Mouse (Mus musculus) CD4-positive, CD25-positive, alpha-beta regulatory T cell, adult 2 months (primary cell): ENCODE data around the gene Drg2.
"Not testable (repeated sequence)": the region's sequence is repeated elsewhere in the genome, so short reads cannot be mapped to it uniquely, and the experiment has no call there.

Experiments
- DNase-seq: peaks from one replicate; pipeline ENCODE4 v3.0.0-alpha.2; 2012; ENCODE audit warnings: low read depth, low spot score

Drg2 gene

GRCm38 (mm10) chr11:60454080-60454744 lies at the start of gene Drg2:
TSS of gene Drg2 (plus strand) at chr11:60454591.
- peak; percentile 93 for DNase-seq

GRCm38 (mm10) chr11:60406606-60407005 lies 47.8 kb upstream of the Drg2 start:
- DNase-seq, result no peak

- DNase-seq, result peak; percentile 84
These were observed 42.2 kb upstream of the Drg2 start for GRCm38 (mm10) chr11:60412173-60412572.

GRCm38 (mm10) chr11:60412921-60413320 lies 41.5 kb upstream of the Drg2 start:
- DNase-seq, result no peak

GRCm38 (mm10) chr11:60416590-60416962 lies 37.8 kb upstream of the Drg2 start:
- no peak for DNase-seq

- DNase-seq, result peak; percentile 100
These were observed 37.3 kb upstream of the Drg2 start, which contains the start of gene Gid4 for GRCm38 (mm10) chr11:60416963-60417716. TSS of gene Gid4 (plus strand) at chr11:60417145.

GRCm38 (mm10) chr11:60417717-60418472 lies 36.5 kb upstream of the Drg2 start, which contains the start of gene Atpaf2:
TSS of gene Atpaf2 (minus strand) at chr11:60418457.
- DNase-seq, result no peak

- peak; percentile 48 for DNase-seq
These were observed 36.0 kb upstream of the Drg2 start for GRCm38 (mm10) chr11:60418473-60418803.

- peak; percentile 64 for DNase-seq
These were observed 32.2 kb upstream of the Drg2 start for GRCm38 (mm10) chr11:60422046-60422668.

- no peak for DNase-seq
These were observed 31.4 kb upstream of the Drg2 start for GRCm38 (mm10) chr11:60423006-60423405.

- no peak for DNase-seq
These were observed 28.0 kb upstream of the Drg2 start for GRCm38 (mm10) chr11:60426417-60426816.

- DNase-seq, result no peak
These were observed 26.8 kb upstream of the Drg2 start for GRCm38 (mm10) chr11:60427628-60428027.

GRCm38 (mm10) chr11:60433501-60433900 lies 20.9 kb upstream of the Drg2 start:
- no peak for DNase-seq

GRCm38 (mm10) chr11:60435133-60435532 lies 19.3 kb upstream of the Drg2 start:
- no peak for DNase-seq

- DNase-seq, result no peak
These were observed 17.8 kb upstream of the Drg2 start for GRCm38 (mm10) chr11:60436618-60437017.

GRCm38 (mm10) chr11:60439621-60440020 lies 14.8 kb upstream of the Drg2 start:
- DNase-seq, result not testable (repeated sequence)

GRCm38 (mm10) chr11:60440176-60440575 lies 14.2 kb upstream of the Drg2 start:
- no peak for DNase-seq

- no peak for DNase-seq
These were observed 11.5 kb upstream of the Drg2 start for GRCm38 (mm10) chr11:60442896-60443295.

- DNase-seq, result no peak
These were observed 10.4 kb upstream of the Drg2 start for GRCm38 (mm10) chr11:60444007-60444406.

- DNase-seq, result no peak
These were observed 325 bp downstream of the Drg2 start for GRCm38 (mm10) chr11:60454745-60455087.

- DNase-seq, result no peak
These were observed 3.6 kb downstream of the Drg2 start for GRCm38 (mm10) chr11:60457973-60458372.

- DNase-seq, result peak; percentile 61
These were observed 11.6 kb downstream of the Drg2 start for GRCm38 (mm10) chr11:60465943-60466380.
